In genomic region chr11:77931541-77932433, GRCm38 (mm10) we compare ENCODE assay signal across 9 mouse cellular contexts. TPM values are rescaled to one million over a fixed set of nuclear protein-coding genes. Genes with fewer than 3 reads are reported as not detected.
DNase-seq lines count a peak whose midpoint lies in the region; ATAC-seq lines count a peak whose summit lies in the region.
"Had no signal": no experiment of that assay in that cellular context is flagged by ENCODE, and none has a peak within 500 bp of the region (broad histone marks: within the 10 kb centered on the region; RNA-seq: fewer than 3 reads in every experiment).

No protein-coding gene starts in this region.

- no peak for ATAC-seq in heart, embryonic 13.5 days (ENCODE audit: extremely low read depth, insufficient number of reproducible peaks, low FRiP score, low TSS enrichment)
- ATAC-seq in midbrain, embryonic 11.5 days (ENCODE audit: low FRiP score) = no peak
- ATAC-seq: Patski had no signal

- no peaks in the 10 kb centered on the region for H3K9me3 ChIP-seq in heart, embryonic 13.5 days
- H3K9me3 ChIP-seq in hindbrain, embryonic 10.5 days = no peaks in the 10 kb centered on the region
- no peaks in the 10 kb centered on the region for H3K9me3 ChIP-seq in midbrain, embryonic 11.5 days (ENCODE audit: control insufficient read depth, low read length)

- H3K27ac ChIP-seq in heart, embryonic 13.5 days (replicated peaks) = no peak overlapping the region
- H3K27ac ChIP-seq in hindbrain, embryonic 10.5 days = peak overlapping the region; percentile 79
- no peak overlapping the region for H3K27ac ChIP-seq in midbrain, embryonic 11.5 days (ENCODE audit: low read depth, low read length)

- peaks cover 15% of the 10 kb centered on the region for H3K4me1 ChIP-seq in heart, embryonic 13.5 days
- peaks cover 55% of the 10 kb centered on the region for H3K4me1 ChIP-seq in hindbrain, embryonic 10.5 days (replicated peaks)
- H3K4me1 ChIP-seq in midbrain, embryonic 11.5 days (ENCODE audit: control insufficient read depth, insufficient read depth, low read length) = peaks cover 14% of the 10 kb centered on the region

- no peak overlapping the region for H3K9ac ChIP-seq in heart, embryonic 13.5 days
- peak overlapping the region; percentile 59; the same call in 1 of the 2 replicates for H3K9ac ChIP-seq in midbrain, embryonic 11.5 days (ENCODE audit: low read length)

- intact Hi-C loops in left cerebral cortex, postnatal 4 days (cut with DNase I) = no loop called here

- no peaks in the 10 kb centered on the region for H3K36me3 ChIP-seq in heart, embryonic 13.5 days
- no peaks in the 10 kb centered on the region for H3K36me3 ChIP-seq in hindbrain, embryonic 10.5 days
- no peaks in the 10 kb centered on the region for H3K36me3 ChIP-seq in midbrain, embryonic 11.5 days (ENCODE audit: control insufficient read depth, insufficient read depth, low read length)

- no peak for DNase-seq in heart, postnatal 4 days
- peak; percentile 47 for DNase-seq in ZHBTc4 (ENCODE audit: low read depth, low spot score)
- DNase-seq in hindbrain, embryonic 10.5 days (ENCODE audit: low spot score) = peak; percentile 40
- DNase-seq in midbrain, embryonic 11.5 days (ENCODE audit: low spot score, missing footprints) = peak; percentile 93
- DNase-seq in left cerebral cortex, postnatal 4 days = no peak
- DNase-seq in gastrocnemius, postnatal 10 days = no peak
- DNase-seq in layer of hippocampus, adult 18-20 months (ENCODE audit: low spot score in 2 of 2) = no peak

- peak overlapping the region; percentile 88 for H3K4me2 ChIP-seq in heart, embryonic 13.5 days
- peak overlapping the region; percentile 99 for H3K4me2 ChIP-seq in midbrain, embryonic 11.5 days

- 2% methylated on average over 41 of the region's 41 CpGs for WGBS in heart, embryonic 13.5 days
- WGBS in hindbrain, embryonic 10.5 days = 1% methylated on average over 41 of the region's 41 CpGs
- 1% methylated on average over 41 of the region's 41 CpGs for WGBS in midbrain, embryonic 11.5 days

- peak overlapping the region; percentile 56 for H3K4me3 ChIP-seq in heart, embryonic 13.5 days
- H3K4me3 ChIP-seq in hindbrain, embryonic 10.5 days = peak overlapping the region; percentile 77
- H3K4me3 ChIP-seq in midbrain, embryonic 11.5 days (ENCODE audit: low read depth, low read length) = peak overlapping the region; percentile 61

- peaks cover 98% of the 10 kb centered on the region for H3K27me3 ChIP-seq in heart, embryonic 13.5 days (replicated peaks)
- peaks cover 97% of the 10 kb centered on the region for H3K27me3 ChIP-seq in hindbrain, embryonic 10.5 days (ENCODE audit: insufficient read depth, poor library complexity, severe bottlenecking)
- peaks cover 39% of the 10 kb centered on the region for H3K27me3 ChIP-seq in midbrain, embryonic 11.5 days (ENCODE audit: control insufficient read depth, insufficient read depth, low read length)

RNA-seq across cellular contexts. Expression of gene Sez6, which starts 1.2 kb away (rescaled TPM):
- polyA plus RNA-seq in heart, embryonic 13.5 days (2015; fragmentation: Nextera tagmentation; extraction: Ambion mirVana) = 0.09 and 0.20 TPM in 2 replicates
- total RNA-seq in heart, postnatal 4 days (2021) = under 1 TPM; 0.14 to 0.19 TPM
- polyA plus RNA-seq in hindbrain, embryonic 10.5 days (2016; fragmentation: Nextera tagmentation; extraction: Ambion mirVana) = 8.8 and 19.3 TPM in 2 replicates
- polyA plus RNA-seq in midbrain, embryonic 11.5 days (2014; fragmentation: Nextera tagmentation; extraction: Ambion mirVana) = 7.2 and 8.6 TPM in 2 replicates
- total RNA-seq in left cerebral cortex, postnatal 4 days (2021) = 100 to 1,000 TPM; 246 to 287 TPM
- under 1 TPM; 0.54 to 0.70 TPM for total RNA-seq in gastrocnemius, postnatal 10 days (2021)
- total RNA-seq in layer of hippocampus, adult 18-20 months (2021) = 100 to 1,000 TPM; 161 to 167 TPM
- polyA plus RNA-seq: Patski had no signal

RNA-seq across cellular contexts. Expression of gene Pipox, which starts 37.9 kb away (rescaled TPM):
- 4.6 and 4.9 TPM in 2 replicates for polyA plus RNA-seq in heart, embryonic 13.5 days (2015; fragmentation: Nextera tagmentation; extraction: Ambion mirVana)
- total RNA-seq in heart, postnatal 4 days (2021) = 1 to 10 TPM; 1.9 to 2.5 TPM
- 7.3 and 13.1 TPM in 2 replicates for polyA plus RNA-seq in hindbrain, embryonic 10.5 days (2016; fragmentation: Nextera tagmentation; extraction: Ambion mirVana)
- polyA plus RNA-seq in midbrain, embryonic 11.5 days (2014; fragmentation: Nextera tagmentation; extraction: Ambion mirVana) = 12.1 and 12.6 TPM in 2 replicates
- 1 to 10 TPM; 1.5 to 3.7 TPM for total RNA-seq in left cerebral cortex, postnatal 4 days (2021)
- total RNA-seq in gastrocnemius, postnatal 10 days (2021) = 1 to 10 TPM in 1 of 2 experiments, under 1 TPM in 1; 0.52 to 1.1 TPM
- total RNA-seq in layer of hippocampus, adult 18-20 months (2021) = 1 to 10 TPM; 1.5 to 2.2 TPM

RNA-seq across cellular contexts. Expression of gene Phf12, which starts 50.8 kb away (rescaled TPM):
- 8.6 and 9.9 TPM in 2 replicates for polyA plus RNA-seq in heart, embryonic 13.5 days (2015; fragmentation: Nextera tagmentation; extraction: Ambion mirVana)
- total RNA-seq in heart, postnatal 4 days (2021) = 10 to 100 TPM; 42.3 to 43.2 TPM
- polyA plus RNA-seq in hindbrain, embryonic 10.5 days (2016; fragmentation: Nextera tagmentation; extraction: Ambion mirVana) = 14.5 and 19.7 TPM in 2 replicates
- polyA plus RNA-seq in midbrain, embryonic 11.5 days (2014; fragmentation: Nextera tagmentation; extraction: Ambion mirVana) = 15.5 and 18.0 TPM in 2 replicates
- total RNA-seq in left cerebral cortex, postnatal 4 days (2021) = 10 to 100 TPM; 62.0 to 63.9 TPM
- 10 to 100 TPM; 19.7 to 35.4 TPM for total RNA-seq in gastrocnemius, postnatal 10 days (2021)
- total RNA-seq in layer of hippocampus, adult 18-20 months (2021) = 10 to 100 TPM; 52.6 to 55.4 TPM

Comparison
In these comparisons a context has a peak if more than half of its experiments do, and no peak if none do; other contexts are left out.
1. DNase-seq: peak in ZHBTc4 (single experiment), hindbrain, embryonic 10.5 days (single experiment) and midbrain, embryonic 11.5 days (single experiment); none in heart, postnatal 4 days (single experiment), left cerebral cortex, postnatal 4 days (single experiment), gastrocnemius, postnatal 10 days (single experiment) and layer of hippocampus, adult 18-20 months (0 of 2).
2. RNA of gene Sez6, which starts 1.2 kb away (total RNA-seq): 246 to 287 TPM in left cerebral cortex, postnatal 4 days and 161 to 167 TPM in layer of hippocampus, adult 18-20 months; 0.54 to 0.70 TPM in gastrocnemius, postnatal 10 days and 0.14 to 0.19 TPM in heart, postnatal 4 days; every median in the first group is over 10 times any median in the second.
3. Peak in every context shown above with its lines, with median percentiles within 50 percentile points of each other: H3K4me3 ChIP-seq.